Mouse (Mus musculus) CD4-positive, CD25-positive, alpha-beta regulatory T cell, adult 2 months (primary cell): ENCODE results near the gene Zfp868.
"Not testable (repeated sequence)": the region's sequence is repeated elsewhere in the genome, so short reads cannot be mapped to it uniquely, and the experiment has no call there.

ENCODE experiments used
- DNase-seq: peaks from one replicate; pipeline ENCODE4 v3.0.0-alpha.2; 2012; ENCODE audit warnings: low read depth, low spot score

The Zfp868 gene

GRCm38 (mm10) chr8:69625095-69625789 lies at the start of gene Zfp868:
Gene Zfp868, minus strand, starts transcription at chr8:69625548.
- peak; percentile 99 for DNase-seq

DNA sequence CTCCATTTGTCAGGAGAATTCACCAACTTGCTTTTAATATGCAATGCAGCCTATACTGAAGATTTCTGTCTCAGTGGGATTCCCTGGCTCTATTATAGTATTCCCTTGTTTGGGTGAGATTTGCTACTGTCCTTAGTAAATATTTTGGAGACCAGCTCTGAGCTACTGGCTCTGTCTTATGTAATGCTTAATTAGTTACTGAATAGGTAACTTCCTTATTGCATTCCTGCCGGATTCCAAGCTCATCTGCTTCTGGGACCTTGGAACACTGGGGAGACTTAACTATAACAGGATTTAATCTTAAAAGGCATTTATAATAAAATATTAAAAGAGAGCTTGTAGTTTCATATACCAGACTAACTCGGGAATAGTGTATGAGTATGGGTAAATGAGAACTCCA lies 39.7 kb upstream of the Zfp868 start:
- DNase-seq = not testable (repeated sequence)

DNA sequence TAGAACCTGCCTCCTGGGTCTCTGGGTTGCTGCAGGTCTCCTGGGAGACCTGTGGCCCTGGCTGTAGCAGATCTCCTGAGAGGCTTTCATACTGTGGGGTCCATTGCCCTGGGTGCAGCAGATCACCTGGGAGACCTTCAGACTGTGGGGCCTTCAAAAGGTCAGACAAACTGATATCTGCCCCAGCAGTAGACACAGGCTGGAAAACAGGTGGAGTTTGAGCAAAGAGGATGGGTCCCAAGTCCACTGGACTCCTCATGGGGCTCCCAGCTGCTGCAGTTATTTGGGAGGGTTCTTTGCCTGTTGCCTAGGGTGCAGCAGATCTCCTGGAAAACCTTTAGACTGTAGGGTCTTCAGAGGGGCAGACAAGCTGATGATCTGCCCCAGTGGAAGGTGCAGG lies 35.9 kb upstream of the Zfp868 start:
- no peak for DNase-seq

- peak; percentile 90 for DNase-seq
Observed at GRCm38 (mm10) chr8:69654358-69654981, 29.1 kb upstream of the Zfp868 start, which contains the start of gene Zfp964. Gene Zfp964, plus strand, starts transcription at chr8:69654479.

- DNase-seq = no peak
Observed at GRCm38 (mm10) chr8:69653808-69654357, 28.5 kb upstream of the Zfp868 start.

GRCm38 (mm10) chr8:69618078-69618477 lies 7.3 kb downstream of the Zfp868 start:
- DNase-seq = no peak

DNA sequence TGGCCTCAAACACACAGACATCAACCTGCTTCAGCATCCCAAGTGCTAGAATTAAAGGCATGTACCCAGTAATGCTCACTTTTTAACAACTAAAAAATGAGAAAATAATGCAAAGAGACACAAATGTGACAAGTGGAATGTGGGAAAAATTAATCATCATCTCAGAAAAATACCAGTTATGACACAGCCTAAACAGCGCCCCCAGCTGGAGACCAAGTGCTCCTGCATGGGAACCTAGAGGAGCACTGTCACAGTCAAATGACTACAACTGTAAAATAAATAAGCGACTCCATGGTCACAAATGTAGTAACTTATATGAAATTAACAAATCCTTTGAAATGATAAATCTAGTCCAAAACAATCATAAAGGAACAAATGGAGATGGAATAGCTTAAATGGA lies 10.7 kb downstream of the Zfp868 start:
- peak; percentile 49 for DNase-seq

DNA sequence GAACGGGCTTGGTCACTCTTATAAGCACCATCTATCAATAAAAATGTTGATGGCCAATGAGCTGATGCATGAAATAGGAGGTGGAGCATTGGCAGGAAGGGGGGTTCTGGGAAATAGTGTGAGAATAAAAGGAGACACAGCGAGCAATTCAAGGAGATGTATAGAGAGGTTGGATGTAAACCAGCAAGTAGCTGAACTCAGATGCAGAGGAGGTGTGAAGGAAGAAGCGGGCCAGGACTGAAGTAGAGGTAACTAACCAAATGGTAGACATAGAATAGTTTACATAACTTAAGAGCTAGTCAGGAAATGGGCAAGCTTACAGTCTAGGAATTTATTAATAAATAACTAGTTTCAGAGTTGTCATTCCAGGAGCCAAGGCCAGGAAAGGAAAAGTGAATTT lies 27.8 kb downstream of the Zfp868 start:
- DNase-seq = not testable (repeated sequence)

GRCm38 (mm10) chr8:69584611-69585202 lies 40.6 kb downstream of the Zfp868 start:
- peak; percentile 1 for DNase-seq

DNA sequence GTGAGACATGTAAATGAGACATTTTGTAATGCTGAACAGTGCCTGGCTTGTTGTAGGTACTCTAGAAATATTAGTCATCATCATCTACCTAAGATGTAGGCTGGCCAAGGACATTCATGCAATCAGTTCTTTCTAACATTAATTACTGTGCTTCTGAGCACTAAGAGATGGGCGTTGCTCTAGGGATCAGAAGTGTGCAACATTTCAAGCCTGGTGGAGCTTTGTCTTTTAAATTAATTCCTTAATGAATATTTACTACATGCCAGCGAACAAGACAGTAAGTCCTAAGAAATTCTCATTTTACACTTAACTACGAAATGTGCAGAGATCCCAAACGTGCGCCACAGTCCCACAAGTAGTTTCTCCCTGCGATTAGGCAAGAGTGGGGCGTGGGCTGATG lies 41.1 kb downstream of the Zfp868 start:
- DNase-seq = not testable (repeated sequence)
